Comparison of ENCODE assay signal across 8 mouse cellular contexts in genomic region chr7:44586930-44587329, GRCm38 (mm10). TPM values are rescaled to one million over a fixed set of nuclear protein-coding genes. Genes with fewer than 3 reads are reported as not detected.
DNase-seq lines count a peak whose midpoint lies in the region; ATAC-seq and TF ChIP-seq lines count a peak whose summit lies in the region.
"Had no signal": no experiment of that assay in that cellular context is flagged by ENCODE, and none has a peak within 500 bp of the region (broad histone marks: within the 10 kb centered on the region; RNA-seq: fewer than 3 reads in every experiment).

No protein-coding gene starts in this region.

- H3K9me3 ChIP-seq in ES-E14 (ENCODE audit: control insufficient read depth, insufficient read depth, low read depth, low read length): no peaks in the 10 kb centered on the region
- H3K9me3 ChIP-seq in embryonic facial prominence, embryonic 12.5 days: no peaks in the 10 kb centered on the region
- 0 out of 2 replicates have a peak, but pooled peaks cover 3% of the 10 kb centered on the region for H3K9me3 ChIP-seq in hindbrain, embryonic 10.5 days
- H3K9me3 ChIP-seq in midbrain, embryonic 16.5 days (replicated peaks; ENCODE audit: control insufficient read depth, low read length, poor library complexity, severe bottlenecking): no peaks in the 10 kb centered on the region

- peak overlapping the region; percentile 46 to 74 for H3K4me3 ChIP-seq in ES-E14 (ENCODE audit: insufficient read depth in 1 of 2, low read depth in 1 of 2, low read length in 2 of 2, poor library complexity in 1 of 2, severe bottlenecking in 1 of 2)
- peak overlapping the region; percentile 32 for H3K4me3 ChIP-seq in embryonic facial prominence, embryonic 12.5 days
- H3K4me3 ChIP-seq in hindbrain, embryonic 10.5 days: peak overlapping the region; percentile 56
- H3K4me3 ChIP-seq in midbrain, embryonic 16.5 days (ENCODE audit: low read depth, low read length): peak overlapping the region; percentile 64
- H3K4me3 ChIP-seq: erythroblast, embryonic 14.5 days had no signal

- ATAC-seq in embryonic facial prominence, embryonic 12.5 days (ENCODE audit: insufficient number of reproducible peaks, insufficient read depth, low FRiP score, low TSS enrichment): no peak
- ATAC-seq in midbrain, embryonic 16.5 days: peak; percentile 44

- H3K27ac ChIP-seq in ES-E14 (ENCODE audit: insufficient read depth, low read depth, low read length, poor library complexity, severe bottlenecking): no peak overlapping the region
- H3K27ac ChIP-seq in embryonic facial prominence, embryonic 12.5 days: no peak overlapping the region
- peak overlapping the region; percentile 81 for H3K27ac ChIP-seq in hindbrain, embryonic 10.5 days
- H3K27ac ChIP-seq in midbrain, embryonic 16.5 days (ENCODE audit: low read length): peak overlapping the region; percentile 44; the same call in 1 of the 2 replicates

- H3K4me1 ChIP-seq in ES-E14 (ENCODE audit: control insufficient read depth in 2 of 2, insufficient read depth in 2 of 2, low read length in 2 of 2, poor library complexity in 1 of 2): peaks cover 2 to 7% of the 10 kb centered on the region in 2 experiments; a peak in 2 of 4 replicates
- peaks cover 14% of the 10 kb centered on the region for H3K4me1 ChIP-seq in embryonic facial prominence, embryonic 12.5 days
- peaks cover 52% of the 10 kb centered on the region for H3K4me1 ChIP-seq in hindbrain, embryonic 10.5 days (replicated peaks)
- peaks cover 23% of the 10 kb centered on the region for H3K4me1 ChIP-seq in midbrain, embryonic 16.5 days (ENCODE audit: control insufficient read depth, insufficient read depth, low read length)

- DNase-seq in ES-E14 (ENCODE audit: low read depth, low spot score): peak; percentile 64
- peak; percentile 47 for DNase-seq in adrenal gland, adult 2 months
- DNase-seq in hindbrain, embryonic 10.5 days (ENCODE audit: low spot score): peak; percentile 80
- DNase-seq in left cerebral cortex, postnatal 4 days: peak; percentile 83
- peak; percentile 87 for DNase-seq in telencephalon, adult 2 months (ENCODE audit: low read depth, low spot score)

- intact Hi-C loops in left cerebral cortex, postnatal 4 days (cut with DNase I): no loop called here

- in situ Hi-C loops in ES-E14 (cut with MboI; ENCODE audit: low sequenced_read_pairs in 2 of 2, unreplicated experiment in 2 of 2): no loop called here

- peak overlapping the region; percentile 100 for H3K4me2 ChIP-seq in embryonic facial prominence, embryonic 12.5 days (replicated peaks)
- peak overlapping the region; percentile 86 for H3K4me2 ChIP-seq in midbrain, embryonic 16.5 days (ENCODE audit: low read length)

- H3K9ac ChIP-seq in ES-E14 (ENCODE audit: insufficient read depth, low read depth, low read length, poor library complexity, severe bottlenecking): peak overlapping the region; percentile 4; the same call in 1 of the 2 replicates
- no peak overlapping the region for H3K9ac ChIP-seq in embryonic facial prominence, embryonic 12.5 days
- H3K9ac ChIP-seq in midbrain, embryonic 16.5 days (ENCODE audit: low read depth, low read length): peak overlapping the region; percentile 63

- no peaks in the 10 kb centered on the region for H3K36me3 ChIP-seq in ES-E14 (ENCODE audit: control insufficient read depth, insufficient read depth, low read length, poor library complexity, severe bottlenecking)
- H3K36me3 ChIP-seq in embryonic facial prominence, embryonic 12.5 days: no peaks in the 10 kb centered on the region
- H3K36me3 ChIP-seq in hindbrain, embryonic 10.5 days: no peaks in the 10 kb centered on the region
- no peaks in the 10 kb centered on the region for H3K36me3 ChIP-seq in midbrain, embryonic 16.5 days (ENCODE audit: control insufficient read depth, insufficient read depth, low read length)

- peaks cover 67% of the 10 kb centered on the region for H3K27me3 ChIP-seq in embryonic facial prominence, embryonic 12.5 days
- peaks cover 68% of the 10 kb centered on the region for H3K27me3 ChIP-seq in hindbrain, embryonic 10.5 days (ENCODE audit: insufficient read depth, poor library complexity, severe bottlenecking)
- peaks cover 2% of the 10 kb centered on the region for H3K27me3 ChIP-seq in midbrain, embryonic 16.5 days (ENCODE audit: control insufficient read depth, insufficient read depth, low read depth, low read length)

- under 1% methylated on average over 18 of the region's 18 CpGs for WGBS in embryonic facial prominence, embryonic 12.5 days
- WGBS in hindbrain, embryonic 10.5 days: under 1% methylated on average over 18 of the region's 18 CpGs
- WGBS in midbrain, embryonic 16.5 days: under 1% methylated on average over 18 of the region's 18 CpGs

TF ChIP-seq in ES-E14, 5 proteins besides CTCF, POLR2A, EP300 and RAD21:
- TF ChIP-seq ZNF384 (IDR thresholded peaks at IDR 0.05; ENCODE audit: low read depth, low read length): no peak
- TF ChIP-seq HCFC1 (IDR thresholded peaks at IDR 0.05; ENCODE audit: borderline replicate concordance, insufficient read depth, low read length): peak; percentile 98

RNA-seq across cellular contexts. Expression of gene Kcnc3, which starts 3.5 kb away (rescaled TPM):
- total RNA-seq in ES-E14 (2012; rRNA removed): 9.5 and 12.4 TPM in 2 replicates
- total RNA-seq in adrenal gland, adult 2 months (2021): 1 to 10 TPM; 4.4 to 4.8 TPM
- 7.2 and 8.8 TPM in 2 replicates for polyA plus RNA-seq in adrenal gland, adult 2 months (2012; rRNA removed)
- polyA plus RNA-seq in embryonic facial prominence, embryonic 12.5 days (2016; fragmentation: Nextera tagmentation; extraction: Ambion mirVana): 0.70 and 0.79 TPM in 2 replicates
- polyA plus RNA-seq in hindbrain, embryonic 10.5 days (2016; fragmentation: Nextera tagmentation; extraction: Ambion mirVana): 1.3 and 1.5 TPM in 2 replicates
- 10 to 100 TPM; 31.0 to 33.0 TPM for total RNA-seq in left cerebral cortex, postnatal 4 days (2021)
- polyA plus RNA-seq in midbrain, embryonic 16.5 days (2015; fragmentation: Nextera tagmentation; extraction: Ambion mirVana): 5.5 and 6.4 TPM in 2 replicates

RNA-seq across cellular contexts. Expression of gene Napsa, which starts 14.8 kb away (rescaled TPM):
- 13.7 and 52.5 TPM in 2 replicates for total RNA-seq in ES-E14 (2012; rRNA removed)
- total RNA-seq in adrenal gland, adult 2 months (2021): 1 to 10 TPM in 1 of 2 experiments, under 1 TPM in 1; 0.55 to 1.3 TPM
- 2.2 TPM in 2 replicates for polyA plus RNA-seq in adrenal gland, adult 2 months (2012; rRNA removed)
- polyA plus RNA-seq in embryonic facial prominence, embryonic 12.5 days (2016; fragmentation: Nextera tagmentation; extraction: Ambion mirVana): 1.1 and 1.3 TPM in 2 replicates
- 0.38 and 0.86 TPM in 2 replicates for polyA plus RNA-seq in hindbrain, embryonic 10.5 days (2016; fragmentation: Nextera tagmentation; extraction: Ambion mirVana)
- total RNA-seq in left cerebral cortex, postnatal 4 days (2021): under 1 TPM in 1 of 2 experiments, not detected in 1; 0.30 TPM
- polyA plus RNA-seq in midbrain, embryonic 16.5 days (2015; fragmentation: Nextera tagmentation; extraction: Ambion mirVana): 0.77 and 1.9 TPM in 2 replicates

RNA-seq across cellular contexts. Expression of gene Nr1h2, which starts 33.2 kb away (rescaled TPM):
- total RNA-seq in ES-E14 (2012; rRNA removed): 78.5 and 144 TPM in 2 replicates
- total RNA-seq in adrenal gland, adult 2 months (2021): 100 to 1,000 TPM; 106 to 125 TPM
- polyA plus RNA-seq in adrenal gland, adult 2 months (2012; rRNA removed): 305 and 306 TPM in 2 replicates
- polyA plus RNA-seq in embryonic facial prominence, embryonic 12.5 days (2016; fragmentation: Nextera tagmentation; extraction: Ambion mirVana): 68.1 and 68.6 TPM in 2 replicates
- polyA plus RNA-seq in hindbrain, embryonic 10.5 days (2016; fragmentation: Nextera tagmentation; extraction: Ambion mirVana): 83.2 and 94.9 TPM in 2 replicates
- total RNA-seq in left cerebral cortex, postnatal 4 days (2021): 10 to 100 TPM; 44.4 to 55.0 TPM
- 54.1 and 58.1 TPM in 2 replicates for polyA plus RNA-seq in midbrain, embryonic 16.5 days (2015; fragmentation: Nextera tagmentation; extraction: Ambion mirVana)

RNA-seq across cellular contexts. Expression of gene Pold1, which starts 38.3 kb away (rescaled TPM):
- total RNA-seq in ES-E14 (2012; rRNA removed): 108 and 156 TPM in 2 replicates
- 10 to 100 TPM in 1 of 2 experiments, 1 to 10 TPM in 1; 8.0 to 17.3 TPM for total RNA-seq in adrenal gland, adult 2 months (2021)
- 27.3 and 31.0 TPM in 2 replicates for polyA plus RNA-seq in adrenal gland, adult 2 months (2012; rRNA removed)
- 125 and 130 TPM in 2 replicates for polyA plus RNA-seq in embryonic facial prominence, embryonic 12.5 days (2016; fragmentation: Nextera tagmentation; extraction: Ambion mirVana)
- polyA plus RNA-seq in hindbrain, embryonic 10.5 days (2016; fragmentation: Nextera tagmentation; extraction: Ambion mirVana): 133 and 161 TPM in 2 replicates
- 10 to 100 TPM; 13.6 to 14.4 TPM for total RNA-seq in left cerebral cortex, postnatal 4 days (2021)
- 19.4 and 20.1 TPM in 2 replicates for polyA plus RNA-seq in midbrain, embryonic 16.5 days (2015; fragmentation: Nextera tagmentation; extraction: Ambion mirVana)

RNA-seq across cellular contexts. Expression of gene Spib, which starts 55.1 kb away (rescaled TPM):
- total RNA-seq in ES-E14 (2012; rRNA removed): 0.67 and 0.90 TPM in 2 replicates
- total RNA-seq in adrenal gland, adult 2 months (2021): under 1 TPM; 0.31 to 0.40 TPM
- 0.58 and 0.66 TPM in 2 replicates for polyA plus RNA-seq in adrenal gland, adult 2 months (2012; rRNA removed)
- polyA plus RNA-seq in embryonic facial prominence, embryonic 12.5 days (2016; fragmentation: Nextera tagmentation; extraction: Ambion mirVana): 0.10 TPM in 1 of 2 replicates, not detected in the other
- 0.09 TPM in 1 of 2 replicates, not detected in the other for polyA plus RNA-seq in hindbrain, embryonic 10.5 days (2016; fragmentation: Nextera tagmentation; extraction: Ambion mirVana)
- under 1 TPM in 1 of 2 experiments, not detected in 1; 0.20 TPM for total RNA-seq in left cerebral cortex, postnatal 4 days (2021)
- not detected in 2 replicates for polyA plus RNA-seq in midbrain, embryonic 16.5 days (2015; fragmentation: Nextera tagmentation; extraction: Ambion mirVana)

Comparison
In these comparisons a context has a peak if more than half of its experiments do, and no peak if none do; other contexts are left out.
1. H3K27ac ChIP-seq: peak in hindbrain, embryonic 10.5 days (single experiment) and midbrain, embryonic 16.5 days (single experiment); none in ES-E14 (single experiment) and embryonic facial prominence, embryonic 12.5 days (single experiment).
2. Peak in every context shown above with its lines, with median percentiles within 50 percentile points of each other: DNase-seq and H3K4me3 ChIP-seq.